Mouse (Mus musculus) T-helper 2 cell (primary cell): ENCODE measurements around the gene Slc12a7.

Source experiments
- in situ Hi-C: fragments of 300-600 bp; cut with MboI, MseI; formaldehyde crosslinking; loops from one replicate; pipeline ENCODE4 v1.15.1; 2025; ENCODE audit warnings: high pct_unique_total_duplicates

The Slc12a7 gene

DNA sequence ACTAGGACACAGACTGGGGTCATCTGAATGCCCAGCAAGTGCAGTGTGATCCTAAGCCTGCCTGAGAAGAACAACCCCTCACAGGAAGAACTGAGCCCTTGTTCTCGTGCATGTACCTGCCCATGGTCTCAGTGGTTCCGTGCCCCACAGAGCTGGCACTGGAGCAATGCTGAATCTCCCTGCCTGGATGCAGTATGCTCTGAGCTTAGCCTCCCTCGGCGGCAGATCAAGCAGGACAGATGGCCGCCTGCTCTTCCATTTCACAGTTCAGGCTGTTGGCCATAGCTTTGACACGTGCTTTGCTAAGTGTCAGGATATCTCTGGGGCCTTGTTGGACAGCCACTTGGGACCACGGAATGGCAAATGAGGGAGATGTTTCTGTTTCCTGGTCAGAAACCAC is 81.3 kb downstream of the Slc12a7 start:
- in situ Hi-C loops, result no loop called here

GRCm38 (mm10) chr13:73816338-73816737 is 83.4 kb downstream of the Slc12a7 start:
- in situ Hi-C loops, result no loop called here

GRCm38 (mm10) chr13:73818921-73819320 is 86.0 kb downstream of the Slc12a7 start:
- in situ Hi-C loops, result no loop called here

DNA sequence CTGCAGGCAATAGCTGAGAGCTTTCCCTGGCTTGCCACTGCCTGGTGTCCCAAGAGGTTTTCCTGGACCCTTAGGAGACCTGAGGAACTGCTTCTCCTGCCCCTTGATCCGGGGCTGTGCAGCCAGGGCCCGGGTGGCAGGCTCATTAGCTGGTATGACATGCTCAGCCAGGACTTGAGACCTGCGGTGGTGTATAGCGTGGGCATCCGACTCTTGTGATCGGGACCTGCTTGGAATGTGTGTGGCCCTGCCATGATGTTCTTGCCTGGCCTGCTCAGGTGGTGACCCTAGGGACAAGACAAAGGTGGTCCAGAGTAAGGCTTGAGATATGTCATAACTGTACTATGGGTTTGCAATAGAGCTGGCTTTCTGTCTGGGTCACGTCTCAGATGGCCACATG is 88.4 kb downstream of the Slc12a7 start:
- in situ Hi-C loops, result loop anchor here (5.0 kb wide), 1 partner anchor 99 kb away; no protein-coding TSS in a partner anchor

DNA sequence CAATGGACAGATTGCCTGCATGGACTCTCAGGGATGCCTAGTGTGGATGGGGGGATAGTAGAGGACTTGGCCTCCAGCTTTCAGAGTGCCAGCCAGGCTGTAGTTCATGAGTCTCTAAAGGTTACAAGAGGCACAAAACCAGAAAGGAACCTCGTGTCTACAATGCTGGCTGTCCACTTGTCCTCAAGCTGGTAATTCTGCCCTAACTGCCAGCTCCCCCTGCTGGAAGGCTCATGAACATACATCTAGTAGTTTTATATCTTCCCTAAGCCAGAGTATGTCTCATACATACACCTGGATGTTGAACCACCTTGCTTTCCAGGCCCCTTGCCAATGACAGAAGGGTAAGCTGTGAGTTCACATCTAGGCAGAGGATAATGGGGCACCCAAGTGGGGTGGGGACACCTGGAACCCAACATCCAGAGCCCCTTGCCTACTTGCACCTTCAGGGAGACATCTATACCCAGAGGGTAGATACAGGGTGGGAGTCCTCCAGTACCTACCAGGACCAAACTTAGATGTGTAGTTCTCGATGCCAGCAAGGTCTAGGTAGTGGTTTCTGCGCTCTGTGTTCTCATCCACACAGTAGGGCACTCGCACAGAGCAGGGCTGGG is 89.4 kb downstream of the Slc12a7 start:
- in situ Hi-C loops, result loop anchor here (5.0 kb wide), 1 partner anchor 100 kb away; no protein-coding TSS in a partner anchor

DNA sequence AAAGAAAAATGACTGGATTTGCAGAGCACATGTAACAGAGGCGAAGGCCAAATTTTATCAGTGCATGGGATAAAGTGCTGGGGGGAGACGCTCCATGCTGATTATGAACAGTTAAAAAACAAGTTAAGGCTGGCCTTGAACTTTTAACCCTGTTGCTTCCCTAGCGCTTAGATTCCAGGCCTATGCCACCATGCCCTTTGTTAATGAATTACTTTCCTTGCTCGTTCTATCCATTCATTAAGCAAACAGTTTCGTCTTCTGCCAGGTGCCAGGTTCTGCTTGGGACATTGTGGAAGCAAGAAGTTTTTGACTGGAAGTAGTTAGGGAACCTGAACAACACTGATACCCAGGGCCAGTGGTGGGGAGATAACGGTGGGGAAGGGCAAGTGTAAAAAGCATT is 90.8 kb downstream of the Slc12a7 start:
- in situ Hi-C loops, result loop anchor here (5.0 kb wide), 1 partner anchor 101 kb away; no protein-coding TSS in a partner anchor

DNA sequence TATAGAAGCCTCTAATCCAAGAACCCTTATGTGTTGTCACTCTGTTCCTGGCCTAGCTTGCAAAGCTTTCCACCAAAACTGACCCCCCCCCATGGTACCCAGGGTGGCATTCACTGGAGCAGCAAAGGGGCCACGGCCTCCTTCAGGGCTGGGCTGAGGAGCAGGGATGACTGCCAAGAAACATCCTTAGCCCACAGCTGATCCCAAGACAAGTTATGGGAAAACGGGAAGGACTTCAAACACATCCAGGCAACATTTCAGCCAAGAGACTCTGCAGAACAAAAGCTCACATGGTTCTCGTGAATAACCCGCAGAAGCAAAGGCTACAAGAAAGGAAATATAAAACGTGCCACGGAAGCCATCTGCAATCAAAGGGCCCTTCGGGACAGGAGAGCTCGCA is 94.3 kb downstream of the Slc12a7 start:
- in situ Hi-C loops, result no loop called here

DNA sequence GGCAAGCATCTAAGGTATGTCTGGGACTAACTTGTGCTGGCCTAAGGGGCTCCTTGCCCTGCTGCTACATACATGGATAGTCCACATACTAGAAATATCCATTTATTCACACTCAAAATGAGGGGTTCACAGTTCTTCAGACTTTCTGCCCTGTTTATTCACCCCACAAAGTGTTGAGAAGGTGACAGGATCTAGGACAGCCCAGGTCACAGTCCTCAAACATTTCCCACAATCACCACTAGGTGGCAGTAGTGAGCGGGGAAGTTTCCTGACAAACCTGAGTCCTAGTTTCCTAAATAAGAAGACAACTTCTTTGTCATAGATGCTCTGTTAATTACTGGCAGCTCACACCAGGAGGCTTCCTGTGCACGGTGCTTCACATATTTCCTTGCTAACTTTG is 98.6 kb downstream of the Slc12a7 start:
- in situ Hi-C loops, result no loop called here

DNA sequence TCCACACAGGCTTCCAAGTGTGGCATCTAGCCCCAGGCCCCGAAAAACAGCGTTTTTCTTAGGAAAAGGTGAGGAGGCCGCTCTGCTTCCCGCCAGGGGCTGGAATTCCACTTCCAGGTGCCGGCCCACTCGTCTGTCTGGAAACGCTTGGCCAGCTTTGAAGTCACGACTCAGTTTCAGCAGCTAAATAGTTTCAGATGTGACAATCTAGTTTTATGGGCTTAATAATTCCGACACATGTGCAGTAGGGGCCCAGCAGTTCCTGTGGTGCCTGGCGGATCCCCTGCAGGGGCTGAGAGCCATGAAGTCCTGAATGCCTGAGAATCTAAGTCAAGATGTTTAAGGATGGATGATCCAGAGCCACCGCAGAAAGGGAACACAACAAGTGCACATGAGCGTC is 100.9 kb downstream of the Slc12a7 start:
- in situ Hi-C loops, result no loop called here

GRCm38 (mm10) chr13:73835791-73836190 is 102.9 kb downstream of the Slc12a7 start:
- in situ Hi-C loops, result no loop called here

- in situ Hi-C loops, result no loop called here
Measured at GRCm38 (mm10) chr13:73836491-73836890, 103.6 kb downstream of the Slc12a7 start.

GRCm38 (mm10) chr13:73837708-73838107 is 104.8 kb downstream of the Slc12a7 start:
- in situ Hi-C loops, result no loop called here

- in situ Hi-C loops, result no loop called here
Measured at GRCm38 (mm10) chr13:73839137-73839548, 106.2 kb downstream of the Slc12a7 start.

GRCm38 (mm10) chr13:73839740-73840139 is 106.8 kb downstream of the Slc12a7 start:
- in situ Hi-C loops, result no loop called here

- in situ Hi-C loops, result no loop called here
Measured at GRCm38 (mm10) chr13:73842696-73843095, 109.8 kb downstream of the Slc12a7 start.

GRCm38 (mm10) chr13:73846589-73847464 is 113.9 kb downstream of the Slc12a7 start:
- in situ Hi-C loops, result no loop called here

GRCm38 (mm10) chr13:73847465-73847836 is 114.6 kb downstream of the Slc12a7 start, which contains the start of gene Nkd2:
Gene Nkd2 (minus strand): TSS chr13:73847631.
- in situ Hi-C loops, result no loop called here
